26 mouse cellular contexts compared by ENCODE assay signal in genomic region chr11:31753211-31753610, GRCm38 (mm10).
DNase-seq lines count a peak whose midpoint lies in the region; ATAC-seq lines count a peak whose summit lies in the region.
"Had no signal": no experiment of that assay in that cellular context is flagged by ENCODE, and none has a peak within 500 bp of the region (broad histone marks: within the 10 kb centered on the region; RNA-seq: fewer than 3 reads in every experiment).

No protein-coding gene starts in this region.

- H3K4me2 ChIP-seq in hindbrain, embryonic 13.5 days = no peak overlapping the region
- H3K4me2 ChIP-seq in midbrain, embryonic 13.5 days (replicated peaks) = no peak overlapping the region
- H3K4me2 ChIP-seq in midbrain, embryonic 11.5 days = no peak overlapping the region
- H3K4me2 ChIP-seq in midbrain, embryonic 14.5 days (ENCODE audit: low read length) = no peak overlapping the region
- H3K4me2 ChIP-seq: embryonic facial prominence, embryonic 12.5 days; heart, embryonic 12.5 days; limb, embryonic 12.5 days; liver, embryonic 12.5 days; lung, embryonic 15.5 days had no signal

- DNase-seq in hindbrain, embryonic 10.5 days (ENCODE audit: low spot score) = no peak
- no peak for DNase-seq in midbrain, embryonic 11.5 days (ENCODE audit: low spot score, missing footprints)
- DNase-seq in midbrain, embryonic 14.5 days = no peak
- DNase-seq in ovary, postnatal 10 days (ENCODE audit: low spot score) = no peak
- no peak for DNase-seq in adrenal gland, postnatal 14 days
- DNase-seq: adrenal gland, postnatal 36 days; cerebellum, adult 18-20 months; cerebellum, postnatal 36 days; gastrocnemius, postnatal 10 days; heart, adult 11 months; heart, postnatal 14 days; kidney, adult 2 months; kidney, postnatal 25 days; layer of hippocampus, adult 9-11 months; thymus, postnatal 36 days had no signal

- H3K4me1 ChIP-seq in hindbrain, embryonic 13.5 days (replicated peaks) = peaks cover 26% of the 10 kb centered on the region
- H3K4me1 ChIP-seq in hindbrain, embryonic 10.5 days (replicated peaks) = peaks cover 49% of the 10 kb centered on the region
- peaks cover 33% of the 10 kb centered on the region for H3K4me1 ChIP-seq in midbrain, embryonic 13.5 days (replicated peaks)
- peaks cover 5% of the 10 kb centered on the region for H3K4me1 ChIP-seq in midbrain, embryonic 11.5 days (ENCODE audit: control insufficient read depth, insufficient read depth, low read length)
- H3K4me1 ChIP-seq in midbrain, embryonic 14.5 days (ENCODE audit: control insufficient read depth, insufficient read depth, low read length) = peaks cover 18% of the 10 kb centered on the region
- H3K4me1 ChIP-seq: heart, embryonic 12.5 days; lung, embryonic 15.5 days had no signal

- ATAC-seq in hindbrain, embryonic 13.5 days (ENCODE audit: low FRiP score) = peak; percentile 47
- ATAC-seq in midbrain, embryonic 13.5 days = peak; percentile 65
- ATAC-seq in midbrain, embryonic 11.5 days (ENCODE audit: low FRiP score) = no peak
- no peak for ATAC-seq in midbrain, embryonic 14.5 days (ENCODE audit: low FRiP score, low TSS enrichment)
- ATAC-seq: inflammation-experienced regulatory T-cells, adult 6 months; liver, embryonic 12.5 days had no signal

- no peak overlapping the region for H3K9ac ChIP-seq in hindbrain, embryonic 13.5 days
- H3K9ac ChIP-seq in midbrain, embryonic 13.5 days (replicated peaks) = no peak overlapping the region
- H3K9ac ChIP-seq in midbrain, embryonic 11.5 days (ENCODE audit: low read length) = no peak overlapping the region
- H3K9ac ChIP-seq in midbrain, embryonic 14.5 days (replicated peaks; ENCODE audit: low read length) = no peak overlapping the region
- H3K9ac ChIP-seq: embryonic facial prominence, embryonic 12.5 days; heart, embryonic 12.5 days; limb, embryonic 12.5 days; liver, embryonic 12.5 days; lung, embryonic 15.5 days had no signal

- peak overlapping the region; percentile 70 for H3K27ac ChIP-seq in hindbrain, embryonic 13.5 days
- no peak overlapping the region for H3K27ac ChIP-seq in hindbrain, embryonic 10.5 days
- H3K27ac ChIP-seq in midbrain, embryonic 13.5 days = peak overlapping the region; percentile 81
- H3K27ac ChIP-seq in midbrain, embryonic 11.5 days (ENCODE audit: low read depth, low read length) = no peak overlapping the region
- H3K27ac ChIP-seq in midbrain, embryonic 14.5 days (replicated peaks; ENCODE audit: low read depth, low read length) = peak overlapping the region; percentile 82
- H3K27ac ChIP-seq: embryonic facial prominence, embryonic 12.5 days; limb, embryonic 12.5 days; liver, embryonic 12.5 days; lung, embryonic 15.5 days; macrophage had no signal

- no peaks in the 10 kb centered on the region for H3K36me3 ChIP-seq in hindbrain, embryonic 13.5 days
- H3K36me3 ChIP-seq in hindbrain, embryonic 10.5 days = no peaks in the 10 kb centered on the region
- no peaks in the 10 kb centered on the region for H3K36me3 ChIP-seq in midbrain, embryonic 13.5 days
- H3K36me3 ChIP-seq in midbrain, embryonic 11.5 days (ENCODE audit: control insufficient read depth, insufficient read depth, low read length) = no peaks in the 10 kb centered on the region
- no peaks in the 10 kb centered on the region for H3K36me3 ChIP-seq in midbrain, embryonic 14.5 days (ENCODE audit: control insufficient read depth, insufficient read depth, low read length)
- H3K36me3 ChIP-seq: embryonic facial prominence, embryonic 12.5 days; heart, embryonic 12.5 days; limb, embryonic 12.5 days; liver, embryonic 12.5 days; lung, embryonic 15.5 days had no signal

- H3K4me3 ChIP-seq in hindbrain, embryonic 13.5 days = no peak overlapping the region
- H3K4me3 ChIP-seq in hindbrain, embryonic 10.5 days = no peak overlapping the region
- no peak overlapping the region for H3K4me3 ChIP-seq in midbrain, embryonic 13.5 days (replicated peaks)
- no peak overlapping the region for H3K4me3 ChIP-seq in midbrain, embryonic 11.5 days (ENCODE audit: low read depth, low read length)
- H3K4me3 ChIP-seq in midbrain, embryonic 14.5 days (replicated peaks; ENCODE audit: low read depth, low read length) = no peak overlapping the region
- H3K4me3 ChIP-seq: embryonic facial prominence, embryonic 12.5 days; erythroblast, embryonic 14.5 days; heart, embryonic 12.5 days; limb, embryonic 12.5 days; liver, embryonic 12.5 days; lung, embryonic 15.5 days had no signal

- no peaks in the 10 kb centered on the region for H3K9me3 ChIP-seq in hindbrain, embryonic 13.5 days
- no peaks in the 10 kb centered on the region for H3K9me3 ChIP-seq in hindbrain, embryonic 10.5 days
- no peaks in the 10 kb centered on the region for H3K9me3 ChIP-seq in midbrain, embryonic 13.5 days
- H3K9me3 ChIP-seq in midbrain, embryonic 11.5 days (ENCODE audit: control insufficient read depth, low read length) = no peaks in the 10 kb centered on the region
- no peaks in the 10 kb centered on the region for H3K9me3 ChIP-seq in midbrain, embryonic 14.5 days (ENCODE audit: control insufficient read depth, low read length)
- H3K9me3 ChIP-seq: embryonic facial prominence, embryonic 12.5 days; heart, embryonic 12.5 days; limb, embryonic 12.5 days; liver, embryonic 12.5 days; lung, embryonic 15.5 days had no signal

- H3K27me3 ChIP-seq in hindbrain, embryonic 13.5 days = no peaks in the 10 kb centered on the region
- H3K27me3 ChIP-seq in hindbrain, embryonic 10.5 days (ENCODE audit: insufficient read depth, poor library complexity, severe bottlenecking) = no peaks in the 10 kb centered on the region
- no peaks in the 10 kb centered on the region for H3K27me3 ChIP-seq in midbrain, embryonic 13.5 days
- H3K27me3 ChIP-seq in midbrain, embryonic 11.5 days (ENCODE audit: control insufficient read depth, insufficient read depth, low read length) = no peaks in the 10 kb centered on the region
- H3K27me3 ChIP-seq in midbrain, embryonic 14.5 days (ENCODE audit: control insufficient read depth, insufficient read depth, low read length) = no peaks in the 10 kb centered on the region
- H3K27me3 ChIP-seq: CH12.LX; embryonic facial prominence, embryonic 12.5 days; heart, embryonic 12.5 days; limb, embryonic 12.5 days; lung, embryonic 15.5 days had no signal

- WGBS in hindbrain, embryonic 13.5 days = 94% methylated on average over 3 of the region's 3 CpGs
- 87% methylated on average over 3 of the region's 3 CpGs for WGBS in hindbrain, embryonic 10.5 days
- 85% methylated on average over 3 of the region's 3 CpGs for WGBS in midbrain, embryonic 13.5 days
- WGBS in midbrain, embryonic 11.5 days = 88% methylated on average over 3 of the region's 3 CpGs
- 90% methylated on average over 3 of the region's 3 CpGs for WGBS in midbrain, embryonic 14.5 days

Comparison
In these comparisons a context has a peak if more than half of its experiments do, and no peak if none do; other contexts are left out.
1. ATAC-seq: peak in hindbrain, embryonic 13.5 days (single experiment) and midbrain, embryonic 13.5 days (single experiment); none in midbrain, embryonic 11.5 days (single experiment) and midbrain, embryonic 14.5 days (single experiment).
2. H3K27ac ChIP-seq: peak in hindbrain, embryonic 13.5 days (single experiment), midbrain, embryonic 13.5 days (single experiment) and midbrain, embryonic 14.5 days (single experiment); none in hindbrain, embryonic 10.5 days (single experiment) and midbrain, embryonic 11.5 days (single experiment).